Mouse (Mus musculus): ENCODE measurements at regions not wholly inside any gene's neighbourhood (a gene's known extent, or its start where the extent isn't known, plus 50 kb on each side); places are given as distances from the start of the nearest gene placed in this dataset.
"Not testable (repeated sequence)": the region's sequence is repeated elsewhere in the genome, so short reads cannot be mapped to it uniquely, and the experiment has no call there.

DNA sequence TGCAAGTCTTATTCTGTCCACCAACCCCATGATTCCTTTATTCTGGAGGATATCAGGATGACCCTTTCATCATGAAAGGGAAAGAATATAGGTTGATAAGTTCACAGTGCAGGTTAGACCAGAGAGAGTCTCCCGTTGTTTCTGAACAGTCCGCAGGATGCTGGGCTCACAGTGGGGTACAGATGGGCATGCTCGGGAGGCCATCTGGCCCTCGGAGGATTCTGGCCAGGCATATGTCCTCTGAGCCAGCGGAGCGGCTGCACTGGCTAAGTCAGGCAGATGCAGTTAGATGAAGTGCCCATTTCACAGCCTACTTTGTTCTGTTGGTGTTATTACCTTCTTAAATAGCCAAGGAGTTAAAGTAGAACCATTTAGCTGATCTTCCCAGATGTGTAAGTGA is 135.3 kb upstream of the Tas2r119 start:
- no peak overlapping the region for H3K9ac ChIP-seq
- 75% methylated on average over 6 of the region's 6 CpGs for WGBS (ENCODE audit: insufficient replicate concordance)
- no peaks in the 10 kb centered on the region for H3K36me3 ChIP-seq
- no peaks in the 10 kb centered on the region for H3K9me3 ChIP-seq (replicated peaks)
- H3K4me3 ChIP-seq: no peak overlapping the region
- no peak overlapping the region for H3K27ac ChIP-seq
- H3K4me1 ChIP-seq: no peaks in the 10 kb centered on the region
- no peaks in the 10 kb centered on the region for H3K27me3 ChIP-seq (replicated peaks)
- no peak overlapping the region for H3K4me2 ChIP-seq
- no peak for ATAC-seq

DNA sequence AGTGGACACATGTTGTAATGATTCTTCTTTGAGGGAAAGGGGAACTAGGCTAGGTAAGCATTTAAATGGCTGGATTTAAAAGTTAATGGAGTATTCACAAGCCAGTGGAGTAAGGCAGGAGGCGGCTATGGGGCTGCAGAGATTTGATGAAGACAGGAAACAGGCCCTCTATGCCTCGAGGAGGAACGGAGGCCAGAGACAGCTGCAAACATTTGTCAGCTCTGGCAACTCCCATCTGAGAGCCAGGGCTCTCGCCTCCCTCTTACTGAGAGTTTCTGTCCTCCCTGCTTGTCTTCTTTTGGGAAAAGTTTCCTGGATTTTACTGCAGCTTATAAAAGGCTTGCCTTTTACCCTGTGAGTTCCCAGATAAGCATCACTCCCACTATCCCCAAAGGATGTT is 134.9 kb upstream of the Tas2r119 start:
- WGBS (ENCODE audit: insufficient replicate concordance): 19% methylated on average over 4 of the region's 4 CpGs
- Histone ChIP-seq H3K4me3 (no peak overlapping the region), H3K27ac (no peak overlapping the region), H3K27me3 (replicated peaks) (no peaks in the 10 kb centered on the region), H3K4me2 (no peak overlapping the region), H3K9ac (no peak overlapping the region), H3K9me3 (replicated peaks) (no peaks in the 10 kb centered on the region), H3K36me3 (no peaks in the 10 kb centered on the region), H3K4me1 (no peaks in the 10 kb centered on the region)
- ATAC-seq: no peak

DNA sequence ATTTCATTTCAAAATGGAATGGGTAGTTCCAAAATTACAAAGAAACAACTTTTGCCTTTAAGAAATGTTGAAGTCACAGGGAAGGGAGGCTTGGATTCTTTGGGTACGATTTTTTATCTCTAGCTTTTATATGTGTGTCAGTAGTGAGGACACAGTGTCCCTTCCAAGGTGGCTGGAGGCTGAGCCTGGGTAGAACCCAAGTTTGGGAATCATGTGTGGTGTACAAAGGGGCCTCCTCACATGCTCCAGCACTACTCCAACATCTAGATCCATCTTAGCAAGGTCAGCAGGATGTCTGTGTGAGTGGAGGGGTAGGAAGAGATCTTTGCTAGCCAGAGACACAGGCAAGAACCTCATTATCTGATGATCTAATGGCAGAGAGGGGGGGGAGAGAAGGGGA is 134.5 kb upstream of the Tas2r119 start:
- Histone ChIP-seq H3K27ac (no peak overlapping the region), H3K9ac (no peak overlapping the region), H3K9me3 (replicated peaks) (no peaks in the 10 kb centered on the region), H3K4me3 (no peak overlapping the region), H3K27me3 (replicated peaks) (no peaks in the 10 kb centered on the region), H3K4me1 (no peaks in the 10 kb centered on the region), H3K36me3 (no peaks in the 10 kb centered on the region), H3K4me2 (no peak overlapping the region)
- 24% methylated on average over 1 of the region's 1 CpGs for WGBS (ENCODE audit: insufficient replicate concordance)
- ATAC-seq: no peak

DNA sequence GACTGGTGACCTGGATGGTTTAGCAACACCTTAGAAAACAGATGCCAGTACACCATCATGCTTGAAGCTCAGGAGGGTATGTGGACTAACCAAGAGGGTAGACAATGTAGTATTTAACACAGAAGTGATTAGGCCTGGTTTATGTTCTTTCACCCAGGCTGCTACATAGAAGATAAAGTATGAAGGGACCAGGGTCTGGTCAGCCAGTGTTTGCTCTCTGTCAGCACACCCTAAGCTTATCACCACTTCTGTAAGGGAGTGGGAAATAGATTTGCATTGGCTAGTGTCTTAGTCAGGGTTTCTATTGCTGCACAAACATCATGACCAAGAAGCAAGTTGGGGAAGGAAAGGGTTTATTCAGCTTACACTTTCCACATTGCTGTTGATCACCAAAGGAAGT is 133.9 kb upstream of the Tas2r119 start:
- no peak overlapping the region for H3K4me2 ChIP-seq
- H3K27ac ChIP-seq: no peak overlapping the region
- no peak for ATAC-seq
- no peaks in the 10 kb centered on the region for H3K27me3 ChIP-seq (replicated peaks)
- H3K4me1 ChIP-seq: no peaks in the 10 kb centered on the region
- H3K4me3 ChIP-seq: no peak overlapping the region
- no peak overlapping the region for H3K9ac ChIP-seq
- no peaks in the 10 kb centered on the region for H3K36me3 ChIP-seq
- H3K9me3 ChIP-seq (replicated peaks): no peaks in the 10 kb centered on the region

DNA sequence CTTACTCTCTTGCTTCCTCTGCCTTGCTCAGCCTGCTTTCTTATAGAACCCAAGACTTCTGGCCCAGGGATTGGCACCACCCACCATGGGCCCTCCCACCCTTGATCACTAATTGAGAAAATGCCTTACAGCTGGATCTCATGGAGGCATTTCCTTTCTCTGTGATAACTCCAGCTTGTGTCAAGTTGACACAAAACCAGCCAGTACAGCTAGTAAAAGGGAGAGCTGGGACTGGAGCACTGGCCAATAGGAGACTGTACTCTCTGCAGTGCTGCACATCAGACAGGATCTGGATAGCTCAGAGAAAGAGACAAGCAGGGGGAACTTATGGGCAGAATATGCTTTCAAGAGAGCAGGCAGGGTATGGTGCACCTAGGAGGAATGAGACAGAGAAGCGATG is 133.4 kb upstream of the Tas2r119 start:
- WGBS (ENCODE audit: insufficient replicate concordance): 71% methylated on average over 1 of the region's 1 CpGs
- H3K4me3 ChIP-seq; ATAC-seq; H3K27me3 ChIP-seq (replicated peaks); H3K9me3 ChIP-seq (replicated peaks); H3K27ac ChIP-seq; H3K4me2 ChIP-seq; H3K36me3 ChIP-seq; H3K9ac ChIP-seq; H3K4me1 ChIP-seq: not testable (repeated sequence)

DNA sequence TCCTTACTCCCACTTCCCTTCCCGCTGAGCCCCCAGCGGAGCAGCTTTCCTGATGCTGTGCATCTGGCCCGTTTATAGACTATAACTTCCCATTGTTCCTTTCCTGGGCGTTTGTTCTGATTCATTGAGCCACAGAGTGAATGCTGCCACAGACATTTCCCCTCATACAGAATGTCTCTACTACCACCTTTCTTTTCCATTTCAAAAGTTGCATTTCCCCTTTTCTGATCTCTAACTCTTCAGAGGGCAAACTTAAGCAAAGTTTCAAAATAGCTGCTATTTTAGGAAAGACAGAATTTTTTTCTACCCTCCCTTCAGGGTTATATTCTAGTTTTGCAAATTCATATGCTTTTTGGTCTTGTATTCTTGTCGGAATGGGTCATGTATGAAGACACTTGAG is 128.3 kb upstream of the Tas2r119 start:
- Histone ChIP-seq H3K4me1 (no peaks in the 10 kb centered on the region), H3K36me3 (no peaks in the 10 kb centered on the region), H3K27ac (no peak overlapping the region), H3K4me3 (no peak overlapping the region), H3K27me3 (replicated peaks) (no peaks in the 10 kb centered on the region), H3K9me3 (replicated peaks) (no peaks in the 10 kb centered on the region), H3K9ac (no peak overlapping the region), H3K4me2 (no peak overlapping the region)
- WGBS (ENCODE audit: insufficient replicate concordance): 47% methylated on average over 5 of the region's 5 CpGs
- no peak for ATAC-seq

DNA sequence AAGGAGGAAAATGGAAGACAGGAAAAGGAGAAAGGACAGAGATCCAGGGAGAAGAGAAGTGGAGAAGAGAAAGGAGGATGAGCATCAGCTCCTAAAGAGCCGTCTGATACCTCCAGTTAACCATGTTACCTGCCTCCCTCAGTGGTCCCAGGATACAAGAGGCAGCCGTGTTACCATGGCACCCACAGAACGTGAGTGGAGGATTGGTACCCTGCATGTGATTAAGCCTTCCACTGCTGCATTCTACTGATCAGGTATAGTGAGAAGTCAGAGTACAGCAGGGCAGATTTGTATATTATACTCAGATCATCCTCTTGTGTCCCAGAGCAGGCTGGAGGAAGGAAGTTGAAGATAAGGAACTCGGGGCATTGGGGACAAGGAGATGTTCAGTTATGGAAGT is 115.5 kb upstream of the Tas2r119 start:
- ATAC-seq: no peak
- Histone ChIP-seq H3K27ac (no peak overlapping the region), H3K36me3 (no peaks in the 10 kb centered on the region), H3K27me3 (replicated peaks) (no peaks in the 10 kb centered on the region), H3K4me3 (no peak overlapping the region), H3K9me3 (replicated peaks) (no peaks in the 10 kb centered on the region), H3K9ac (no peak overlapping the region), H3K4me2 (no peak overlapping the region), H3K4me1 (no peaks in the 10 kb centered on the region)
- WGBS (ENCODE audit: insufficient replicate concordance): 48% methylated on average over 4 of the region's 4 CpGs

DNA sequence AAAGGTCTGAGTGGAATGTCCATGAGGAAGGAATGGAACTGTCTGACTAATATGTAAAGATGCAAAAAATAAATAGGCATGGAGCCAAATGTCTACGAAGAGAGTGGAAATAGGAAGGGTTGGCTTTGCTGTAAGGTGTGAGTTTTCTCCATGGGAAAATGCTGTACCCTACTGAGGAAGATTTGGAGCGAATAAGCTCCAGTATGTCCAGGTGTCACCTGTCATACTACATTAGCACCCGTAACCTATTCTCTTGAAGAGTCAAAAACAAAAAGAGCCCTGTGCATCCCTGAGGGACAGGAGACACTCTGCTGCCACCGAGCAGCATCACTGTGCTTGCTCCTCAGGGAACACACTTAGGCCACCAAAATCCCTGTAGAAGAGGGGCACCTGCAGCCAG is 95.0 kb upstream of the Tas2r119 start:
- ATAC-seq: no peak
- H3K4me3 ChIP-seq: no peak overlapping the region
- H3K4me1 ChIP-seq: no peaks in the 10 kb centered on the region
- H3K9me3 ChIP-seq (replicated peaks): no peaks in the 10 kb centered on the region
- no peaks in the 10 kb centered on the region for H3K36me3 ChIP-seq
- H3K27me3 ChIP-seq (replicated peaks): no peaks in the 10 kb centered on the region
- no peak overlapping the region for H3K9ac ChIP-seq
- H3K4me2 ChIP-seq: no peak overlapping the region
- no peak overlapping the region for H3K27ac ChIP-seq
- WGBS (ENCODE audit: insufficient replicate concordance): 70% methylated on average over 4 of the region's 4 CpGs

DNA sequence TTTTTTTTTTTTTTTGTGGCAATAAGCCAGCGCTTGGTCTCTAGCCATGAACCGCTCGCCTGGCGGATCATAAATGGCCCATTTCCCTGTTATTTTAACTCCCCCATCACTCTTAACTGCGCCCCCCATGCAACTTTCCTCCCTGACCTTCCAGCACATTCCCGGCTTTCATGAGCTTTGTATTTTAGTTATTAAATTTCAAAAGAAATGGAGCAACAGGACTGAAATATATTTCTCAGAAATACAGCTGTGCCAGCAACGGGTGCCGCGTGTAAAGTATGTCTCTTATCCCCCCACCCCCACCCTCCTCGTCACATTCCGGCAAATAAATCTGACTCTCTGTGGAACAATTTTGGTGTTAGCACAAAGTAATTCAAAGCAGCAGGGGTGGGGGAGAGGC is 83.2 kb upstream of the Tas2r119 start:
- H3K4me3 ChIP-seq: no peak overlapping the region
- H3K36me3 ChIP-seq: no peaks in the 10 kb centered on the region
- no peaks in the 10 kb centered on the region for H3K9me3 ChIP-seq (replicated peaks)
- WGBS (ENCODE audit: insufficient replicate concordance): 76% methylated on average over 11 of the region's 11 CpGs
- no peaks in the 10 kb centered on the region for H3K27me3 ChIP-seq (replicated peaks)
- H3K4me2 ChIP-seq: no peak overlapping the region
- H3K27ac ChIP-seq: no peak overlapping the region
- ATAC-seq: no peak
- H3K9ac ChIP-seq: no peak overlapping the region
- no peaks in the 10 kb centered on the region for H3K4me1 ChIP-seq

DNA sequence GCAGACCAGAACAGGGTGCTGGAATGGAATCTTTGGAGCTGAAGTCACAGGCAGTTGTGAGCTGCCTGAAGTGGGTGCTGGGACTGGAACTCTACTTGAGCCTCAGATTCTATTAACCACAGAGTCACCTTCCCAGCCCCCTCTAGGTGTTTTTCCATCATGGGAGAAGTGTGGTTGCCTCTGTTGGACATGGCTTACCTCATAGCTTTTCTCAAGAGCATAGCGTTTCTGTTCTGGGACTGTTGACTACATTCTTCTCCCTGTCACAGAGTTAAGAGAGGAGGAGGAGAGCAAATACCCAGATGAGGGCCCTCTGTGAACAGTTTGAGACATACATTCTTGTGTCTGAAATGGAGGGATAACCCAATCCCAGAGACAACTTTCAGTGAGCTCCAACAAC is 81.5 kb upstream of the Tas2r119 start:
- Histone ChIP-seq H3K4me3 (no peak overlapping the region), H3K4me1 (no peaks in the 10 kb centered on the region), H3K27ac (no peak overlapping the region), H3K9me3 (replicated peaks) (no peaks in the 10 kb centered on the region), H3K36me3 (no peaks in the 10 kb centered on the region), H3K4me2 (no peak overlapping the region), H3K27me3 (replicated peaks) (no peaks in the 10 kb centered on the region), H3K9ac (no peak overlapping the region)
- ATAC-seq: no peak
- 73% methylated on average over 1 of the region's 1 CpGs for WGBS (ENCODE audit: insufficient replicate concordance)

DNA sequence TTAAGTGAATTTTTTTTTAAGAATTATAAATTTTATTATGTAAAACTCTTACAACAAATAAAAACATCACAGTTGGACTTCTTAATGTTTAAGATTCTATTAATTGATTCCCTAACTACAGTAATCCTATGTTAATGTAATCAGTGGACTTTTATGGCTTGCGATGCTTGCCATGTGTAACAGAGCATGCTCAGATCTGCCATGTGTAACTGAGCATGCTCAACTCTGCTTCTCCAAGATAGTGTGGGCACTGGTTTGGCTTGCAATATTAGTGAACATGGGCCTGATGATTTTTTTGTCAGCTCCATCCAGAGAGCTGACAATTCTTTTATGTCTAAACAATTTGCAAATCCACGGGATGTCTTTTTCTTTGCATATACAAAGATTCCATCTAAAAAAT is 66.4 kb upstream of the Tas2r119 start:
- ATAC-seq: no peak
- Histone ChIP-seq H3K36me3 (no peaks in the 10 kb centered on the region), H3K9ac (no peak overlapping the region), H3K4me1 (no peaks in the 10 kb centered on the region), H3K27ac (no peak overlapping the region), H3K9me3 (replicated peaks) (no peaks in the 10 kb centered on the region), H3K4me3 (no peak overlapping the region), H3K27me3 (replicated peaks) (no peaks in the 10 kb centered on the region), H3K4me2 (no peak overlapping the region)
- WGBS (ENCODE audit: insufficient replicate concordance): 79% methylated on average over 2 of the region's 2 CpGs

All from liver, embryonic 12.5 days (tissue).